Mouse (Mus musculus) brain, embryonic 14.5 days (tissue): ENCODE data around the gene Kcnh5. TPM values are rescaled to one million over a fixed set of nuclear protein-coding genes. Genes with fewer than 3 reads are reported as not detected.
A peak's percentile ranks its signal among the peaks of the same experiment; 100 is the strongest.

Experiments used
- DNase-seq: peaks from one replicate; pipeline ENCODE4 v3.0.0-alpha.2; 2011; ENCODE audit warnings: low read depth
- CTCF ChIP-seq: fragments of 200-500 bp; IDR thresholded peaks from 2 replicates; pipeline ENCODE4 v1.5.1; 2012; ENCODE audit warnings: inconsistent platforms, mild to moderate bottlenecking, moderate library complexity, borderline replicate concordance; ENCODE audit not compliant: insufficient read depth, insufficient read length; ENCODE audit errors: extremely low read depth
- POLR2A ChIP-seq: fragments of 200-500 bp; IDR thresholded peaks from 2 replicates; pipeline ENCODE4 v1.6.1; 2012; ENCODE audit warnings: mild to moderate bottlenecking, inconsistent platforms, borderline replicate concordance; ENCODE audit not compliant: poor library complexity, insufficient read depth, insufficient read length, severe bottlenecking; ENCODE audit errors: extremely low read depth
- polyA plus RNA-seq: library from polyadenylated mRNA; depleted of rRNA; stranded (reverse); fragments of >200 nt; gene quantifications from 2 replicates; pipeline ENCODE4 v1.2.3, GENCODE M21; 2012; rRNA removed

The Kcnh5 gene
- 0.87 and 1.2 TPM in 2 replicates for polyA plus RNA-seq

GRCm38 (mm10) chr12:75176691-75177645 is at the start of gene Kcnh5:
Gene Kcnh5 (minus strand): TSS chr12:75177332.
- TF ChIP-seq CTCF (no peak), POLR2A (peak; percentile 27; the same call in 1 of the 2 replicates)

GRCm38 (mm10) chr12:75223966-75224365 is 46.8 kb upstream of the Kcnh5 start:
- DNase-seq: no peak
- TF ChIP-seq POLR2A: no peak
- no peak for TF ChIP-seq CTCF

More at GRCm38 (mm10) chr12:75176691-75177645, at the start of gene Kcnh5:
- DNase-seq: peak; percentile 94

GRCm38 (mm10) chr12:75189413-75189812 is 12.3 kb upstream of the Kcnh5 start:
- peak; percentile 10; the same call in 1 of the 2 replicates for TF ChIP-seq CTCF
- TF ChIP-seq POLR2A: no peak
- DNase-seq: no peak

GRCm38 (mm10) chr12:75182646-75183045 is 5.5 kb upstream of the Kcnh5 start:
- TF ChIP-seq CTCF: no peak
- TF ChIP-seq POLR2A: no peak
- no peak for DNase-seq

GRCm38 (mm10) chr12:75179491-75179890 is 2.4 kb upstream of the Kcnh5 start:
- TF ChIP-seq CTCF: no peak
- no peak for TF ChIP-seq POLR2A
- DNase-seq: peak; percentile 83

- TF ChIP-seq CTCF (no peak), POLR2A (no peak)
- peak; percentile 71 for DNase-seq
Measured at GRCm38 (mm10) chr12:75177646-75178030, 506 bp upstream of the Kcnh5 start.

- DNase-seq: no peak
- no peak for TF ChIP-seq POLR2A
- TF ChIP-seq CTCF: no peak
Measured at GRCm38 (mm10) chr12:75175931-75176565, 1.1 kb downstream of the Kcnh5 start.

GRCm38 (mm10) chr12:75170970-75171369 is 6.2 kb downstream of the Kcnh5 start:
- TF ChIP-seq CTCF: peak; percentile 58; the same call in 1 of the 2 replicates
- no peak for TF ChIP-seq POLR2A
- peak; percentile 57 for DNase-seq

GRCm38 (mm10) chr12:75153076-75153568 is 24.0 kb downstream of the Kcnh5 start:
- TF ChIP-seq CTCF (no peak), POLR2A (no peak)
- DNase-seq: no peak

- TF ChIP-seq CTCF: no peak
- TF ChIP-seq POLR2A: no peak
- no peak for DNase-seq
Measured at GRCm38 (mm10) chr12:75139792-75140191, 37.3 kb downstream of the Kcnh5 start.

- DNase-seq: no peak
- TF ChIP-seq POLR2A: no peak
- TF ChIP-seq CTCF: no peak
Measured at GRCm38 (mm10) chr12:75091921-75092320, 85.2 kb downstream of the Kcnh5 start.

GRCm38 (mm10) chr12:75090957-75091356 is 86.2 kb downstream of the Kcnh5 start:
- DNase-seq: peak; percentile 67
- no peak for TF ChIP-seq POLR2A
- no peak for TF ChIP-seq CTCF
